Mouse (Mus musculus) brain, adult 2 months (tissue): ENCODE results near the gene Gm17949.
A peak's percentile ranks its signal among the peaks of the same experiment; 100 is the strongest.

Experiments used
- DNase-seq: peaks from one replicate; pipeline ENCODE4 v3.0.0; 2011; ENCODE audit warnings: low read depth, low spot score

Gene Gm17949

DNA sequence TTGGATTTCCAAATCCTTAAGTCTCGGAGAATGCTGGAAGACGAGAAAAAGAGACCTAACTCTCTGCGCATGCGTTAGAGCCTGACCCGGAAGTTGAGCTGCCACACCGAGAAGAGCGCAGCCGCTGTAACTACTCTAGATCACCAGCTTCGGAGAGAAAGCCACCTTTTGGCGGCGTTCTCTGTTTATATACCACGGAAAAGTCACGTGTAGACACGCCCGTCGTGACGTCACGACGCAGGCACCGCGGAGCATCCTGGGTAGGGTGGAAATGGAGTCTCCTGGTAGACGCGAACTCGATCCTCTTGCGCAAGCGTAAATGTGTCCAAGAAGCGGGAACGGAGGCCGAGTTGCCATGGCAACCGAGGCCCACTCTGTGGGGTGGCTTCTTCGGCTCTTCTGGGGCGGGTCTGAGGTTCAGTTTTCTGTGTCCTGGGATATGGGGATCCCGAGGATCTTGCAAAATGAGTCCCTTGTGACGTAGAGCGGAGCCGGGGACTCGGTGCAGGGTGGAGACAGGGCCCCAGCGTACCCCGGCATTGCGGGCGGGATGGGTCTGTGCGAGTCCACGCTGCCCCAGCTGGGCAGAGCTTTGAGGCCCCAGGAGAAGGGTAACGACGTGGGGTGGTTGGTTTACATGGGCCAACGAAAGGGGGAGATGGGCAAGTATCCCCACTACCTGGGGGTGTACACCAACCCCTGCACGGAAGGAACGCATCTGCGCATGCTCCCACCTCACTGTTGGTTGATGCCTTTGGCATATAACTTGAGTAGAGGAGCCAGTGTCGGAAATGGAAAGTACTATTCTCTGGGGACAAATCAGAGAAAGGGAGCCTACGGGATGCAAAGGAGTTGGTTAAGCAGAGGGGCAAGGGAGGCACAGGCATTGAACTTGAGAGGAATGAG is at the start of gene Gm17949, which contains the start of gene Gtf2f1:
TSS of gene Gm17949 (plus strand) at position 234 of the 906 bp plus-strand sequence.
TSS of gene Gtf2f1 (minus strand) at position 53 of the 906 bp plus-strand sequence.
- DNase-seq, result peak; percentile 99

DNA sequence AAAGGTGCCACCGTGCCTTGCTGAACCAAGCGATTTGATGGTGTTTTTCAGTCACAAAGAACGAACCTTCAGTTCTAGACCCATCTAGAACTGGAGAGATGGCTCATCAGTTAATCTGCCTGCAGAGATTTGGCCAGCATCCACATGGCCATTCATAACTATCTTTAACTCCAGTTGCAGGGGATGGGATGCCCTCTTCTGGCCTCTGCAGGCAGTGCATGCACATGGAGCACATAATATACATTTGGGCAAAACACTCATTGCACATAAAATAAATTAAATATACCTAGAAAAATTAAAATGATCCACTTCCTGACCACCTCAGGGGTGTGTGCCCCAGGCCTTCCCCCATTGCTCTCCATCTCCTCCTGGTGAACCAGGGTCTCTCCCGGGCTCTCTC is 49.4 kb upstream of the Gm17949 start:
- no peak for DNase-seq

DNA sequence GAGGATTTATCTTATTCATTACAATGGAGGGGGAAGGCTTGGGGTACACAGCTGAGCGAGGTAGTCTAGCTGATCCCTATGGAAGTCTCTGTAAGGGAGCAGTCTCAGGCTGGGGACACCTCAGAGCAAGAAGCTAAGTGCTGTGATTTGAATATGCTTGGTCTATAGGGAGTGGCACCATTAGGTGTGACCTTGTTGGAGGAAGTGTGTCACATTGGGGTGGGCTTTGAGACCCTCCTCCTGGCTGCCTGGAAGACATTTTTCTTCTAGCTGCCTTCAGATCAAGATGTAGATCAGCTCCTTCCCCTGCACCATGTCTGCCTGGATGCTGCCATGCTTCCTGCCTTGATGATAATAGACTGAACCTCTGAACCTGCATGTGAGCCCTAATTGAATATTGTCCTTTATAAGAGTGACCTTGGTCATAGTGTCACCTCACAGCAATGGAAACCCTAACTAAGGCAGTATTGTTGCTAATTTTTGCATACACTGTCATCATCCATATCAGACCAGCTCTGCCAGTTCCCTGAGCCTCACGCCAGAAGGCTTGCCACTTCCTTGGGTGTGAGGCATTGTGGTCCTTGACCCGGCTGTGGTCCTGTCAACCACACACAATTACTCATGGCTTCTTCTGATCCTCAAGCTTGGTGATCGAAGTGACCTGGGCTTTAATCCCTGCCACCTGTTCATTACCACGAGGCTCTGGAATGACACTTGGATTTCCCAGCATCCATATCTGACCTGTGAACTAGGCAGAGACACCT is 48.4 kb upstream of the Gm17949 start:
- no peak for DNase-seq

DNA sequence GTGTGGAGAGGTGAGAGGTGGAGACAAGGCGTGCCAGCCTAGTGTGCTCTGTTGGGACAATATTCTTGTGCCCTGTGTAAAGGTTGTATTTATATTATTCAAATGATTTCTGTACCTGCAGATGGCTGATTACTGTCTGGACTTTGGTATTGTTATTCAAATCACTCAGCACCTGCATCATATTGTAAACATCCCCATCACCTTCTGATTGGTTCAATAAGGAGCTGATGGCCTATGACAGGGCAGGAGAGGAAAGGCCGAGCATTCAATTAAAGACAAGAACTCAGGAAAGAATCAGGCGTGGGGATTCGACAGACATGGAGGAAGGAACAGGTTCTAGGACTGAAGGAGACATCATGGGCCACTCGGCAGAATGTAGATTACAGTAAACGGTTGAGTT is 47.6 kb upstream of the Gm17949 start:
- DNase-seq, result no peak

- DNase-seq, result no peak
Observed at GRCm38 (mm10) chr17:56969321-56969720, 41.9 kb upstream of the Gm17949 start.

DNA sequence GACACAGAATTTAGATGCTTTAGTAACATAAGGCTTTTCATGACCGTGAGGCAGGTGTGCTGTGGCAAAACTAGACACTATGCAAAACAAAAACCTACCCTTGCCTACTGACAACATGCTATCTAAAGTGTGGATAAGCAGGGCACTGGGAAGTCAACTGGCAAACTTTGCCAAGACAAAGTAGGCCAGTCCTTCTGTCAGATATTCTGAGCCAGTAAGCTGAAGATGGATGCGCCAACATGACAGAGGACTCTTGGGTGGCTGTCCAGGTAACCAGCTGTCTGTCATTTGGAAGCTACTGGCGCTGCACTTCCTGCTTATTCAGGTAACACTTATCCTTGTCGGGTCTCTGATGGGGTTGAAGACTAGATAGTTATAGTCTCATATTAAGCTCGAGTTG is 41.2 kb upstream of the Gm17949 start:
- peak; percentile 13 for DNase-seq

DNA sequence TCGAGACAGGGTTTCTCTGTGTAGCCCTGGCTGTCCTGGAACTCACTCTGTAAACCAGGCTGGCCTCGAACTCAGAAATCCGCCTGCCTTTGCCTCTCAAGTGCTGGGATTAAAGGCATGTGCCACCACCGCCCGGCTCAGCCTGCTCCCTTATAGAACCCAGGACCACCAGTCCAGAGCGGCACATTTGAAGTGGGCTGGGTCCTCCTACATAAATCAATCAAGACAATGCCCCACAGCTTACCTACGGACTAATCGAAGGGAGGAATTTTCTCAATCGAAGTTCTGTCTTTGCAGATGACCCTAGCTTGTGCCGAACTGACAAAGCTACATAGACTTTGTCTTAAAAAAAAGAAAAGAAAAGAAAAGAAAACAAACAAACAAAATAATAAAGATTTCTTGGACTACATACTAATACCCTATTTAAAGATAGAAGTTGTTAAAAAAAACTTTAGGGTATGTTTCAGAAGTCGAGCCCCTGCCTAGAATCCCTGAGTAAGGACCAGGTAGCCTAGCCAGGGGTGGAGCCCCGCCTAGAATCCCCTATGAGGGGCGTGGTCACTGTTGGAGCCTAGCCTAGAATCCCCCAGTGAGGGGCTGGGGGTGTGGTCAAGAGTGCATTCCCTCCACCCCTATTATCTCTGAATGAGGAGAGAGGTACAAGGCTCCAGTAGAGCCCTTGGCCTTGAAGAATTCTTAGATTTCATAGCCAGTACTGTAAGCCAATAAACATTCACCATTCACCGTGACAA is 37.1 kb upstream of the Gm17949 start:
- DNase-seq, result no peak

DNA sequence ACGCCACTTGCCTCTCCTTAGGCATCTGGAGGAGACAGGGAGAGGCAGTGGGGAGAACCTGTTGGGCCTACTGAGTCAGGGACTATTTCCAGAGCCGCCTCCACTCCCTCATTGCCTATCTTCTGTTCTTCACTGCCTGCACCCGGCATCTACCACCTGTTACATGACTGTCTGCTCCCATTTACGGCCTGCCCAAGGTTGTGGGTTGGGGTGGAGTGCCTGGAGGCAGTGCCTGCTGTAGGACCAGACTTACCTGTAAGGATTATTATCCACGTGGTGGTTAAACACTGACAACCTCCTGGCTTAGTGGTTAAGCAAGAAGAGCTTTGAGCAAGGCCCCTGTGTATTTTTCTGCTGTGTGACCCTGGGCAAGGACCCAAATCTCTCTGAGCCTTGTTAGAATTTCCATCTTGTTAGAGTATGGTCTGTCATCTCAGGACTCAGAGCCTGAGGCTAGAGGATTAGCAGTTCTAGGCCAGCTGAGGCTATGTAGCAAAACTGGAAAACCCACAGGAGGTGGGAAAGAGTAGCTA is 36.5 kb upstream of the Gm17949 start:
- peak; percentile 34 for DNase-seq

DNA sequence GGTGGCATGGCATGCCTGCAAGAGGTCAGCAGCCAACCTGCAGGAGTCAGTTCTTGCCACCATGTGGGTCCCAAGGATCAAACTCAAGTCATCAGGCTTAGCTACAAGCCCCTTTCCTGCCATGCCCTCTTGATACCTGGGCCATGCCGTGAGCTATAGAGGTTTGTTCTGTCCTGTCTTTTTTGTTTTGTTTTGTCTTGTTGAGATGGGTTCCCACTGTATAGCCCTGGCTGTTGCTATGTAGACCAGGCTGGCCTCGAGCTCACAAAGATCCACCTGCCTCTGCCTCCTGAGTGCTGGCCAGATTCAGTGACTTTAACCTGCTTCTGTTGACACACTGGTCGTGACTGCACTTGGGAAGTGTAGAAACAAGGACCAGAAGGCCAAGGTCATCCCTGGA is 35.9 kb upstream of the Gm17949 start:
- DNase-seq, result no peak

- no peak for DNase-seq
Observed at GRCm38 (mm10) chr17:56976531-56977390, 34.5 kb upstream of the Gm17949 start.

GRCm38 (mm10) chr17:56979524-56979923 is 31.7 kb upstream of the Gm17949 start:
- DNase-seq, result no peak

DNA sequence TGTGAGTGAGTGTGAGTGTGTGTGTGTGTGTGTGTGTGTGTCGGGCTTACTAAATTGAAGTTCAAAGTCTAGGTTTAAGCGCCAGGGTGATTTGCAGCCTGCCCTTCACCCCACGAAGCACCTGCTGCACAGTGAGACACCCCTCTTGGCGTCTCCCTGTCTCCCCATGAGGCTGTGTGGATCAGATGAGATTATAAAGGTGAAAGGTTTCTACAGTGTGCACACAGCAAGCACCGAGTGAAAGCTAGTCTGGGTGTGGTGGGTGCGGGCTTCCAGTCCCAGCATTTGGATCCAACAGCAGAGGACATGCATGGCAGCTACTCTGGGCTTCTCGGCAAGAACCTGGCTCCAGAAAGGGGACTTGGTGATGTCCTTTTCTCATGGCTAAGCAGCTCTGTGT is 30.2 kb upstream of the Gm17949 start:
- DNase-seq, result no peak

- no peak for DNase-seq
Observed at GRCm38 (mm10) chr17:56982013-56982412, 29.3 kb upstream of the Gm17949 start, which contains the start of gene Acer1. Gene Acer1 (minus strand): TSS chr17:56982126.

DNA sequence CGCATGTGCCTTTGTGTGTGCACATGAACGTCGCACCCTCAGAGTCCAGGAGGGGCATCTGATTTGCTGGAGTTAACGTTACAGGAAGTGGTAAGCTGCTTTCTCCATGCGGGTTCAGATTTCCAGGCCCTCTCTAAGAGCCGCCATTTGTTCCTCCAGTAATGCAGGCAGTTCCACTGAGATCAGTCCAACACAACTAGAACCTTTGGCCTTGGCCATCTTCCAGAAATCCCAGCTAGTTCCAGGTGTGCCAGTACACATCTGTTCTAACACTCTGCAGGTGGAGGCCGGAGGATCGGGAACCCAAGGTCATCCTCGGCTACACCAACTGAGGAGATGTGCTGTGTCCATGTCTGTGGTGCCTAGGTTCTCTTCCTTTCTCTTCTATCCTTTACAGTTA is 26.4 kb upstream of the Gm17949 start:
- DNase-seq, result no peak

- DNase-seq, result no peak
Observed at GRCm38 (mm10) chr17:56985656-56986055, 25.6 kb upstream of the Gm17949 start.

DNA sequence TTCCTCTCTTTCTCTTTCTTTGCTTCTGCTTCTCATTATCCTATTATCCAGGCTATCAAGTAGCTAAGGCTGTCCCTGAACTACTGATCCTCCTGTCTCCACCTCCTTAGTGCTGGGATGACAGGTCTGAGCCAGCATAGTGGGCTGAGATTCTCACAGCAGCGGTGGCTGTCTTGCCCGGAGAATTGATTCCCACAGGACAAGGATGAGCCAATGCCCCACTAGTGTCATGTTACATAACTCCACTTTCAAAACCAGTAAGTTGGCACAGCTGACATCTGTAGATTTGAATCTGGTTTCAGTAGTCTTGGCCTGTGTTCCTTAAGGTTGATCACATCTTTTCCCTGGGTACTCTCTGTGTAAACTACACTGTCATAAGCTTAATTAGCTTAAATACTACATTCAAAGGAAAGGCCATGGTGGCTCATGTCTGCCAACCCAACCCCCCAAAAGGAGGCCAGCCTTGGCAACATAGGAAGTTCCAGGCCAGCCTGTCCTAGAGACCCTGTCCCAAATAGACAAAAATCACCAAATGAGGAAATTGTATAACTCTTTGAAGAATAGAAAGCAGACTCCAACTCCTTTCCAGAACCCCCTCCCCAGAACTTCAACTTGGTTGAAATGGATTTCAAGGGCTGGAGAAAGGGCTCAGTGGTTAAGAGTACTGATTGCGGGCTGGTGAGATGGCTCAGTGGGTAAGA is 25.0 kb upstream of the Gm17949 start:
- DNase-seq, result no peak

- no peak for DNase-seq
Observed at GRCm38 (mm10) chr17:56988441-56988840, 22.8 kb upstream of the Gm17949 start.

- no peak for DNase-seq
Observed at GRCm38 (mm10) chr17:56988921-56989430, 22.3 kb upstream of the Gm17949 start.

- peak; percentile 96 for DNase-seq
Observed at GRCm38 (mm10) chr17:56989467-56990114, 21.7 kb upstream of the Gm17949 start.
